Mouse (Mus musculus) lung, adult 2 months (tissue): ENCODE measurements around the gene Anapc15.

Source experiments
- CTCF ChIP-seq: fragments of 200-500 bp; IDR thresholded peaks from 2 replicates; pipeline ENCODE4 v1.5.1; 2011; ENCODE audit warnings: mild to moderate bottlenecking, low read length, control low read depth; ENCODE audit not compliant: insufficient read depth
- POLR2A ChIP-seq: fragments of 200-500 bp; IDR thresholded peaks from 2 replicates; pipeline ENCODE4 v1.6.1; 2011; ENCODE audit warnings: low read depth, mild to moderate bottlenecking, control low read depth, low read length, borderline replicate concordance; ENCODE audit errors: extremely low read depth

GRCm38 (mm10) chr7:101860978-101861377 lies 2.5 kb upstream of the Anapc15 start:
- TF ChIP-seq CTCF (no peak), POLR2A (no peak)
